Mouse (Mus musculus) spleen, adult 2 months (tissue): ENCODE measurements around the gene Wwox. TPM values are rescaled to one million over a fixed set of nuclear protein-coding genes. Genes with fewer than 3 reads are reported as not detected.

Source experiments
- DNase-seq, 2 experiments: peaks; one replicate each; pipeline versions ENCODE4 v3.0.0 to v3.0.0-alpha.2; 2012 to 2021; ENCODE audit warnings: low spot score in 2 of 2, low read depth in 1 of 2
- H3K27ac ChIP-seq: fragments of 200-500 bp; 2 replicates; pipeline ENCODE4 v1.5.1; 2012; ENCODE audit warnings: low read length, inconsistent platforms; ENCODE audit not compliant: insufficient read depth
- H3K27me3 ChIP-seq: fragments of 200-500 bp; 2 replicates; pipeline ENCODE4 v1.6.1; 2012; ENCODE audit warnings: mild to moderate bottlenecking, moderate library complexity, low read length, inconsistent platforms; ENCODE audit not compliant: control insufficient read depth, insufficient read depth
- H3K36me3 ChIP-seq: fragments of 200-500 bp; 2 replicates; pipeline ENCODE4 v1.6.1; 2012; ENCODE audit warnings: mild to moderate bottlenecking, low read length, inconsistent platforms; ENCODE audit not compliant: control insufficient read depth, insufficient read depth
- H3K4me1 ChIP-seq: fragments of 200-500 bp; 2 replicates; pipeline ENCODE4 v1.6.1; 2011; ENCODE audit warnings: inconsistent platforms; ENCODE audit not compliant: control insufficient read depth, insufficient read depth, insufficient read length
- H3K4me3 ChIP-seq: fragments of 200-500 bp; 2 replicates; pipeline ENCODE4 v1.5.1; 2011; ENCODE audit warnings: mild to moderate bottlenecking, inconsistent platforms; ENCODE audit not compliant: insufficient read depth, insufficient read length; ENCODE audit errors: extremely low read depth
- CTCF ChIP-seq: fragments of 200-500 bp; IDR thresholded peaks from 2 replicates; pipeline ENCODE4 v1.5.1; 2011; ENCODE audit warnings: mild to moderate bottlenecking, inconsistent platforms; ENCODE audit not compliant: insufficient read depth, insufficient read length, insufficient replicate concordance; ENCODE audit errors: extremely low read depth
- POLR2A ChIP-seq: fragments of 200-500 bp; IDR thresholded peaks from 2 replicates; pipeline ENCODE4 v1.6.1; 2011; ENCODE audit warnings: low read depth, low read length, inconsistent platforms
- WGBS: fragments of 180-500 bp; shearing (Covaris S2); methylation state at CpG from one replicate; pipeline ENCODE4 v1.1.7; 2018; 5-methylcytosine and 5-hydroxymethylcytosine counted together
- polyA plus RNA-seq: library from polyadenylated mRNA; depleted of rRNA; stranded (reverse); fragments of >200 nt; gene quantifications from 2 replicates; pipeline ENCODE4 v1.2.3, GENCODE M21; 2012

Gene Wwox
- polyA plus RNA-seq, 1 experiment, result 3.8 TPM

DNA sequence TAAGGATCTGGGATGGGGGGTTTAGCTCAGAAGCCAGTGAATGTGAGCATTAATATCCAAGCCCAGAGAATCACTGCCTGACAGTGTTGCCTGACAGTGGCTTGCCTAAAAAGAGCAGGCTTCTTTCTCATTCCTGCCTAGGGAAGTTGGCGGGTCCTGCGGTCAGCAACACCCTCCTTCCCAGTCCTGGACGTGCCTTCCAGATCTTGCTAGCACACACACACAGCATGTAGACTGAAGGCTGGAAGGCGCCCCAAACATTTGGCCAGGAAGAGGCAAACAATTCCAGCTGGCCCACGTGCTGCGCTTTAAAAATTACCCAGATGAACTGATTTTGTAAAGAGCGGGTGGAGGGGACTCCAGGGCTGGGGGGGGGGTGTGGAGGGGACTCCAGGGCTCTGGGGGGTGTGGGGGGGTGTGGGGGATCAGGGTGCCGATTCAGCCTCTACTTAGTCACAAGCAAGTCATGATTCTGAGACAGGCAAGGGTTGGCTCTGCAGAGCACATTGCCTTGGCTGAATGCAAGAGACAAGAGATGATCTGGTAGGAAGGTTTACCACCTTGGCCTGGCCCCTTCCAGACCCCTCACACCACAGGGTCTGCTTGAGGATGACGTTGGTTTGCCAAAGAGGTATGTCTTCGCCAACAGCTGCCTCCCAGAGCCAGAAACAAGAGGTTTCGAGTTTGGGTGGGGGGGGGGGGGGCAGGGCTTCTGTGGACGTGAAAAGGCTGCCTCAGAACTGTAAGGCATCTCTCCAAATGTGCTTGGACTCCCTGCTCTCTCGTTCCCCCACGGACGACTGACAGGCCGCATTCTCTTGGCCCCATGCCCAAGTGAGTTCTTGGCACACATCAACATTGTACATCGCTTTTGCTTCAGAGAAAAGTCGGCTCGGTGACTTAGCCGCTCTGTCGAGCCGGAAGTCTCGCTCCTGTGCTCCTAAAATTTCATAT, 334.3 kb downstream of the Wwox start:
- H3K36me3 ChIP-seq, result no peaks in the 10 kb centered on the region
- H3K4me1 ChIP-seq, result no peaks in the 10 kb centered on the region
- TF ChIP-seq POLR2A, result no peak
- TF ChIP-seq CTCF, result no peak
- H3K4me3 ChIP-seq, result no peak overlapping the region
- WGBS, result 79% methylated on average over 23 of the region's 23 CpGs
- H3K27ac ChIP-seq, result no peak overlapping the region
- no peak for DNase-seq
- H3K27me3 ChIP-seq, result no peaks in the 10 kb centered on the region

DNA sequence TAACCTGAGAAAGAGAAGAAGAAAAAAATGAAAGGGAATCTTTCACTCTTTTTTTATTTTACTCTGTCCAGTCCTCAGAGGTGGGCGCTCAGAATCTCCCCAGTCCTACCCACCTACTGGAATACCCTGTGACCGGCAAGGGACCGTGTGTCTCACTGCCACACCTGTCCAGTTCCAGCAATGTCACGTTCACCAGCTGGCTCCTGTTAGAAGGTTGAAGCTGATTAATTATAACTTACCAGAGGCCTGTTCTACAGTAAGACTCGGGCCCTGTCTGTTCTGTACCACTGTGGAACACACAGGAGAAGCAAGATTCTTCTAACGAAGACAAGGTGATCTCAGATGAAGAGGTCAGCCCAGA, 334.9 kb downstream of the Wwox start:
- TF ChIP-seq POLR2A, result no peak
- no peak for TF ChIP-seq CTCF
- H3K4me3 ChIP-seq, result no peak overlapping the region
- 93% methylated on average over 6 of the region's 6 CpGs for WGBS
- H3K27ac ChIP-seq, result no peak overlapping the region
- no peak for DNase-seq
- H3K36me3 ChIP-seq, result no peaks in the 10 kb centered on the region
- no peaks in the 10 kb centered on the region for H3K27me3 ChIP-seq
- H3K4me1 ChIP-seq, result no peaks in the 10 kb centered on the region

DNA sequence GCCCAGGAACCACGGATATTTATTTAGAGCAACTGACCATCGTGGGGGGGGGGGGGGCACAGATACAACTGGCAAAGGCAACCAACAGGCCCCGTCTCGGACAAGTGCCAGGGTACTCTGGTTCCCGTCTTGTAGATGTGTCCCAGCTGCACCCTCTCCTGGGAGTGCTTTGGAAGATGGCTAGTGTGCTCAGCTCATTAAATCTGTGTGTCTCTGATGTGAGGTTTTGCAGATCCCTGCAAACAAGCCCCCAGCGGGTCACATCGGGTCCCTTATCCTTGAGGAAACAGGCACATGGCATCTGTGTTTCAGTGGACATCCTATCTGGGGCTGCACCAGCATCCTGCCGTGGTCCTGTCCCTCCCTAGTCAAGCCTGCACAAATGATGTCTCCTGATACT, 336.1 kb downstream of the Wwox start:
- no peak for DNase-seq
- no peak overlapping the region for H3K4me3 ChIP-seq
- no peaks in the 10 kb centered on the region for H3K4me1 ChIP-seq
- H3K36me3 ChIP-seq, result no peaks in the 10 kb centered on the region
- H3K27ac ChIP-seq, result no peak overlapping the region
- H3K27me3 ChIP-seq, result no peaks in the 10 kb centered on the region
- TF ChIP-seq CTCF, result no peak
- TF ChIP-seq POLR2A, result no peak
- WGBS, result 87% methylated on average over 8 of the region's 8 CpGs

DNA sequence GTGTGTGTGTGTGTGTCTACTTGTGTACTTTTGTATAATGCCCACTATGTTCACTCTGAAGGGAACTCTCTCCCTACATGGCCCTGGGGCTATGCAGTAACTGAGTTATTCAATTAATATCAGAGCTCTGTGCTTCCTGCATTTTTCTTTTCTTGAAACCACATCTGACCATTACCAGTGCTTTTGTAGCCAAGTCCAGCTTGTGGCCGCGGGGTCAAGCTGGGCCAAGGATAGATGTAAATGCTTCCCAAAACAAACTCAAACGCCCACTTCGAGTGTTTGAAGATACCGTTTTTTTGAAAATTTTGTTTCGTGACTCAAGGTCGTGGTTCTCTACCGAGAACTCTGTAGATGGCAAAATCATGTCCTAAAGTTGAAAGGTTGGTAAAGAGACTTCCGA, 337.2 kb downstream of the Wwox start:
- DNase-seq, result no peak
- TF ChIP-seq CTCF (no peak), POLR2A (no peak)
- no peaks in the 10 kb centered on the region for H3K27me3 ChIP-seq
- H3K36me3 ChIP-seq, result no peaks in the 10 kb centered on the region
- WGBS, result 93% methylated on average over 9 of the region's 9 CpGs
- no peak overlapping the region for H3K27ac ChIP-seq
- no peaks in the 10 kb centered on the region for H3K4me1 ChIP-seq
- H3K4me3 ChIP-seq, result no peak overlapping the region

DNA sequence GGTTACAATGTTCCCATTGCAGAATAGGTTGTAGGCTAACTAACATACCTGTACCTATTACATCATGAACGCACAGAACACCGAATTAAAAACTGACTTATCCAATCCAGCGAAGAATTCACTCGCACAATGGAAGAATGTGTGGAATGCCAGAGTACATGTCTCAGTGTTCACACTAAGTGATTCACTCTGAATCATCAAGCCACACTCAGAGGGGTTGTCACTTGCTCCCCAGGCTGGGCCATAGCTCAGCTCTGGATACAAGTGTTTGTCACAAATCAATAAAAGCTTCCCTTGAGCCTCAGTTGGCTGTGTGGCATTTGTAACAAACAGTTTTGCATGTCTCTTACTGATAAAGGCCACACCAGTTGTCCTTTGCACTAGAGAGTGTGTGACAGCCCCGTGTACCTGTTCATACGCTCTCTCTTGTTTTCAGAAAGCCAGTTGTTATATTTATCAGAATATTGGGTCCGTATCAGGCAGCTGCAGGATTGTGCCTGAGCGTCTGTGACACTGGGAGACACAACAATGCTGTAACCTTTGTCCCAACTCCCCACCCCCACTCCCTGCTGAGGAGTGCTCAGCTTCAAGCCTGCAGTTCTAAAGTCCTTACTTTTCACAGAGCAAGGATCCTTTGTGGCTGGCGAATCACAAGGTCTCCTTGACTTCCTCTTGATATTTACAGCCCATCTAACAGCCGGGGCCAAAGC, 338.0 kb downstream of the Wwox start:
- 72% methylated on average over 10 of the region's 10 CpGs for WGBS
- no peaks in the 10 kb centered on the region for H3K4me1 ChIP-seq
- no peak for TF ChIP-seq CTCF
- no peak for TF ChIP-seq POLR2A
- H3K4me3 ChIP-seq, result no peak overlapping the region
- no peaks in the 10 kb centered on the region for H3K27me3 ChIP-seq
- H3K36me3 ChIP-seq, result no peaks in the 10 kb centered on the region
- no peak for DNase-seq
- H3K27ac ChIP-seq, result no peak overlapping the region

DNA sequence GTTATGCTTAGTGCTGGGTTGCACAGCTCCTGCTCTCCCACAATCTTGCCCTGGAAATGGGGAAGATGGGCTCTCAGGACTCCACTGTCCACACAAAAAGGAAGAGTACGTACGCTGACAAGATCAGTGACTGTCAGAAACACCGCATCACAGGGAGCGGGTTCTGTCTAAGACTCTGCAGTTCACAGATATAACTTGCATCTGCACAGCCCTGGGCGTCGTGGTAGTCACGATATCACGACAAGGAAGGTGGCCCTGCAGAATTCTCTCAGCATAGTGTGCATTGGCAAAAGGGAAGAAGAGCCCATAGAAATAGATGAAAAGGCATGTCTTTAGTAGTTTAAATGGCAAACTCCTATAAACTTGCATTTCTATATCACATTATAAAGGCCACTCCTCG, 339.5 kb downstream of the Wwox start:
- no peak for DNase-seq
- Histone ChIP-seq H3K4me3 (no peak overlapping the region), H3K27ac (no peak overlapping the region), H3K36me3 (no peaks in the 10 kb centered on the region), H3K27me3 (no peaks in the 10 kb centered on the region), H3K4me1 (no peaks in the 10 kb centered on the region)
- TF ChIP-seq CTCF, result no peak
- no peak for TF ChIP-seq POLR2A
- WGBS, result 87% methylated on average over 9 of the region's 9 CpGs

DNA sequence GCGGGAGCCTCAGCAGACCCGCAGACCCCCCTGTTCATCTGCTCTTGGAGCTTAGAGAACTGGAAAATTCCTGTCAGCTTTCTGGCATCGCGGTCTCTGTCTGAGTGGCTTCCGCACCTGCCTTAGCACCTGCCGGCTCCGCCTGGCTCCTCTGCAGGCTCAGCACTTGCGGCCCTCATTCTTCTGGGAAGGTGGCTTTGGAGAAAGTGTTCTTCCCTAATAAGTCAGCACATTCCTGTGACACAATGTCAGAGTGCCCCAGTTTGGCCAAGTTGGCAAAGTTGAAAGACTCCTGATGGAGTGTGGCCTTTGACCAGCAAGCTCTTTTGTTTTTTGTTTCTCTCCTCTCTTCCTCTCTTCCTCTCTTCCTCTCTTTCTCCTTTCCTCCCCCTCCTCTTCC, 343.9 kb downstream of the Wwox start:
- H3K4me1 ChIP-seq, result no peaks in the 10 kb centered on the region
- H3K36me3 ChIP-seq, result no peaks in the 10 kb centered on the region
- WGBS, result 95% methylated on average over 8 of the region's 8 CpGs
- no peaks in the 10 kb centered on the region for H3K27me3 ChIP-seq
- no peak overlapping the region for H3K4me3 ChIP-seq
- no peak for TF ChIP-seq CTCF
- no peak for TF ChIP-seq POLR2A
- no peak for DNase-seq
- H3K27ac ChIP-seq, result no peak overlapping the region
